Mouse (Mus musculus): ENCODE measurements at regions not wholly inside any gene's neighbourhood (a gene's known extent, or its start where the extent isn't known, plus 50 kb on each side); places are given as distances from the start of the nearest gene placed in this dataset.

DNA sequence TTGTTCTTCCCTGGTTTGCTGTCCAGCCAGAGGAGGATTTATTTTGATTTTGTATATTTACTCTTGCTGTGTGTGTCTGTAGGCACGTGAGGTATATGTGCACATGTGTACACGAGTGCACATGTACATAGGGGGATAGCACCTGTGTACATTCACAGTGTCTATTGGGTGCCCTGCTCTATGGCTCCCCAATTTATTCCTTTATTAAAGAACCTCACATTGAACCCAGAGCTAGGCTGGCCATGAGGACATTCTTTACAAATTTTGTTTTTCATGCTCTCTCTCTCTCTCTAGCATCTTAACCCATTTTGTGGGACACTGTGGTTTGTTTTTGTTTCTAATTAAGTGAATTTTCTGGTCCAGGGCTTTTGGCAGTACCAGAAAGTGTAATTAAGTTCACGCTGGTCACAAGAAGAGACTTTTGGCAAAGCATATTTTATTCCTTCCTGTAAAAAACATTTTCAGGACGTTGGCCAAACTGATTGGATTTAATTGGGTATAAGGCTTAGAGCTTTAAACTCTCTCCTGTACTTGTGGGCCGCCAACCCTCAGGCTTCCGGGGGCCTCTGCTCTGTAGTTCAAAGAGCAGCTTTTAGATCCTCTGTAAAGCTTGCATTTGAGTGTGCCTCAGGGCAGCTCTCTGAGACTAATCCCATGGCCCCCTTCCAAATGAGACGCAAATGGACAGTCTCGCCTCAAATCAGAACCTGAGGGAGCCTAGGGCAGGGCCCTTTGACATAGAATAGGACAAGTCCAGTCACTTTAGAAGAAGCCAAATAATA lies 365.9 kb downstream of the Sox11 start:
- Histone ChIP-seq H3K36me3 (no peaks in the 10 kb centered on the region), H3K27me3 (ENCODE audit: insufficient read depth, poor library complexity, severe bottlenecking) (no peaks in the 10 kb centered on the region), H3K4me1 (replicated peaks) (peaks cover 12% of the 10 kb centered on the region; the same call in 1 of the 2 replicates), H3K9me3 (0 out of 2 replicates have a peak, but pooled peaks cover 3% of the 10 kb centered on the region), H3K27ac (no peak overlapping the region), H3K4me3 (no peak overlapping the region)
- DNase-seq (ENCODE audit: low spot score) = no peak
- 67% methylated on average over 8 of the region's 8 CpGs for whole genome bisulfite sequencing

- no peak for DNase-seq (ENCODE audit: low spot score)
- 71% methylated on average over 4 of the region's 4 CpGs for WGBS
These were observed 369.8 kb downstream of the Sox11 start for GRCm38 (mm10) chr12:26972495-26973113.

DNA sequence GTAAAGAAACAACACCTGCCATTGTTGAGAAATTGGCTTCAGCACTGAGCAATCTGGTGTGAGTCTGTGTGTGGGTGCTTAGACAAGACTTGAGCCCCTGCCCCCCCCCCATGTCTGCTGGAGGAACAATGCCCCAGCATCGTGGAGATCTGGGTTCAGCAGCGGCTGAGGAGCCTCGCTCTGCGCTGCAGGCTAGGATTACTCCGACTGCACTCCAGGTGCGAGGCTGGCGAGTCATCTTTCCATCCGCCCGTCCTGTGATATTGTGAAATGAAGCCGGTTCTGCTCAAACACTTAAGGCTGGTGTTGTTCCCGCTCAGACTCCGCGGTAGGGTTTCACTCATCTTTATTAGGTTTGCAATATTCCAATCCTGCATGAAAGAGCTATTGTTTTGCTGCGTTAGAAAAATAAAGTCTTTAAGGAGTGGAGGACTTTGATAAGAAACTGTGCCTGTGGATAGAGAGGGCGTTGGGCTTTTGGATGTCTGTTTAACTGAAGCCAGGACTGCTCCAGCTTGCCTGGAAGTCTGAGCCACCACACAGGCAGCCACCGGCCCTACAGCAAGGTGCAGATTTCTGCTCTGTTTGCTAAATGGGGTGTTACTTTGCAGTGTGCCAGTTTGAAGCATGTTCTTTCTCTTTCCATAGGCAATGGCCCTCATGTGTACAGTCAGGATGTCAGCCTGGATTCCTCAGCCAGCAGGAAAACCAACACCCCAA lies 375.2 kb downstream of the Sox11 start:
- WGBS = 72% methylated on average over 16 of the region's 16 CpGs
- peak; percentile 5 for DNase-seq (ENCODE audit: low spot score)
- Histone ChIP-seq H3K4me3 (no peak overlapping the region), H3K9me3 (no peaks in the 10 kb centered on the region), H3K27me3 (ENCODE audit: insufficient read depth, poor library complexity, severe bottlenecking) (no peaks in the 10 kb centered on the region), H3K4me1 (replicated peaks) (peaks cover 17% of the 10 kb centered on the region; the same call in 1 of the 2 replicates), H3K36me3 (no peaks in the 10 kb centered on the region), H3K27ac (peak overlapping the region; percentile 59)

More at GRCm38 (mm10) chr12:26972495-26973113, 369.8 kb downstream of the Sox11 start:
- Histone ChIP-seq H3K9me3 (0 out of 2 replicates have a peak, but pooled peaks cover 3% of the 10 kb centered on the region), H3K4me3 (no peak overlapping the region), H3K27ac (no peak overlapping the region), H3K27me3 (ENCODE audit: insufficient read depth, poor library complexity, severe bottlenecking) (no peaks in the 10 kb centered on the region), H3K4me1 (replicated peaks) (peaks cover 12% of the 10 kb centered on the region; the same call in 1 of the 2 replicates), H3K36me3 (no peaks in the 10 kb centered on the region)

- Histone ChIP-seq H3K4me3 (no peak overlapping the region), H3K27me3 (ENCODE audit: insufficient read depth, poor library complexity, severe bottlenecking) (no peaks in the 10 kb centered on the region), H3K36me3 (no peaks in the 10 kb centered on the region), H3K4me1 (replicated peaks) (peaks cover 17% of the 10 kb centered on the region; the same call in 1 of the 2 replicates), H3K27ac (no peak overlapping the region), H3K9me3 (no peaks in the 10 kb centered on the region)
- DNase-seq (ENCODE audit: low spot score) = no peak
These were observed 378.5 kb downstream of the Sox11 start for GRCm38 (mm10) chr12:26963917-26964316.

DNA sequence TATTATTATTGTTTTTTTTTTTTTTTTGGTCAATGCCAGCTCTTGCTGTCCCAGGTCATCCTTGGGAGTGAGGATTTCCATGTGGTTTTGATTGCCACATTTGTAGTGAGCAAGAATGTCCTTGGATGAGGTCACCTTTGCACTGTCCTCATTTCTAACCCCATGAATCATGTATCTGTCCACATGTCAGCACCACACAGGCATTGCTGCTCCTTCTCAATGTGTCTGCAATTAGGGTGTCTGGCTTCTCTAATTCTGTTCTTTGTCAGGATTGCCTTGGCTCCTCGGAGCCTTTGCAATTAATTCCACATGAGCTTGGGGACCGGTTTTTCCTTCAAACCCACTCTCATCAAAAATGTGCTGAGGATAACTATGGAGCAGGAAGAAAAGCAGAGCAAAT lies 402.5 kb downstream of the Sox11 start:
- DNase-seq (ENCODE audit: low spot score) = no peak
- Histone ChIP-seq H3K4me3 (no peak overlapping the region), H3K27me3 (ENCODE audit: insufficient read depth, poor library complexity, severe bottlenecking) (no peaks in the 10 kb centered on the region), H3K4me1 (replicated peaks) (peaks cover 18% of the 10 kb centered on the region), H3K9me3 (peaks cover 4% of the 10 kb centered on the region; the same call in 1 of the 2 replicates), H3K27ac (no peak overlapping the region), H3K36me3 (no peaks in the 10 kb centered on the region)
- 65% methylated on average over 2 of the region's 2 CpGs for WGBS

- H3K9me3 ChIP-seq = peaks cover 4% of the 10 kb centered on the region; the same call in 1 of the 2 replicates
- no peak for DNase-seq (ENCODE audit: low spot score)
- H3K4me3 ChIP-seq = no peak overlapping the region
- no peaks in the 10 kb centered on the region for H3K36me3 ChIP-seq
- WGBS = 85% methylated on average over 3 of the region's 3 CpGs
- no peak overlapping the region for H3K27ac ChIP-seq
- no peaks in the 10 kb centered on the region for H3K27me3 ChIP-seq (ENCODE audit: insufficient read depth, poor library complexity, severe bottlenecking)
- peaks cover 18% of the 10 kb centered on the region for H3K4me1 ChIP-seq (replicated peaks)
These were observed 404.5 kb downstream of the Sox11 start for GRCm38 (mm10) chr12:26937836-26938235.

DNA sequence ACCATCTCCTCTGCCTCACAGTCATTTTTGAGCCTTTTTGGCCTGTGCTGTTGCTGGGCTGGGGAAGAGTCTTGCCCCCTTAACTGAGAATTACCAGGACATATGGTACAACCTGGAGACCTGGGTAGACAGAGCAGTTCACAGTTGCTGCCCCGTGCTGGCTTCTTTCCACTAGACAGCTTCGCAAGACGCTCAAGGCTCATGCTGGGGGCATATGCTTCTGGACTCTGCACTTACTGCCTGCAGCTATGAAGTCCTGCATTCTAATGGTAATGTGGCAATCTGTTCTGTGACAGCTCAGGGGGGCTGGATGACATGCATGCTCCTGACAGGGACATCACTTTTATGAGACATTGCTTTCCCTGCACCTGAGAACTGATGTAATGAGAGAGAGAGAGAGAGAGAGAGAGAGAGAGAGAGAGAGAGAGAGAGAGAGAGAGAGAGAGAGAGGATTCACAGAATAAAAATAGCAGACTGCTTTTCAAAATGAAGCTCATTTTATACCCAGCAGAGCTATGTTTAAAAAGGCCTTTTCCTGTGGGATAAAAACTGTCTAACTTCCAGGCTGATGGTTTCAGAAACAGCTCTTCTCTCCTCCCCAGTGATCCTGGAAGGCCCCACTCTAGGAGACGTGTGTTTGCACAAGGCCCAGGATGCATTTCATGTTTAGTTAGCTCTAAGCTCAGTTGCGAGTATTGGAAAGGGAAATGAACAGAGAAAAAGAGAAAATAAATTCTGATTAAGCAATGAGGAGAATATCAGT lies 405.5 kb downstream of the Sox11 start:
- Histone ChIP-seq H3K27me3 (ENCODE audit: insufficient read depth, poor library complexity, severe bottlenecking) (no peaks in the 10 kb centered on the region), H3K27ac (peak overlapping the region; percentile 68), H3K9me3 (peaks cover 4% of the 10 kb centered on the region; the same call in 1 of the 2 replicates), H3K4me3 (no peak overlapping the region), H3K4me1 (replicated peaks) (peaks cover 18% of the 10 kb centered on the region), H3K36me3 (no peaks in the 10 kb centered on the region)
- 45% methylated on average over 5 of the region's 5 CpGs for WGBS
- peak; percentile 35 for DNase-seq (ENCODE audit: low spot score)

- DNase-seq (ENCODE audit: low spot score) = no peak
- Histone ChIP-seq H3K9me3 (no peaks in the 10 kb centered on the region), H3K4me3 (no peak overlapping the region), H3K27ac (no peak overlapping the region), H3K27me3 (ENCODE audit: insufficient read depth, poor library complexity, severe bottlenecking) (no peaks in the 10 kb centered on the region), H3K36me3 (no peaks in the 10 kb centered on the region), H3K4me1 (replicated peaks) (no peaks in the 10 kb centered on the region)
- 82% methylated on average over 7 of the region's 7 CpGs for WGBS
These were observed 412.1 kb downstream of the Sox11 start for GRCm38 (mm10) chr12:26930155-26930867.

GRCm38 (mm10) chr12:26906126-26906525 lies 436.2 kb downstream of the Sox11 start:
- no peaks in the 10 kb centered on the region for H3K27me3 ChIP-seq (ENCODE audit: insufficient read depth, poor library complexity, severe bottlenecking)
- H3K9me3 ChIP-seq = no peaks in the 10 kb centered on the region
- H3K36me3 ChIP-seq = no peaks in the 10 kb centered on the region
- no peak overlapping the region for H3K4me3 ChIP-seq
- DNase-seq (ENCODE audit: low spot score) = no peak
- peaks cover 26% of the 10 kb centered on the region for H3K4me1 ChIP-seq (replicated peaks)
- WGBS = 88% methylated on average over 1 of the region's 1 CpGs
- no peak overlapping the region for H3K27ac ChIP-seq

DNA sequence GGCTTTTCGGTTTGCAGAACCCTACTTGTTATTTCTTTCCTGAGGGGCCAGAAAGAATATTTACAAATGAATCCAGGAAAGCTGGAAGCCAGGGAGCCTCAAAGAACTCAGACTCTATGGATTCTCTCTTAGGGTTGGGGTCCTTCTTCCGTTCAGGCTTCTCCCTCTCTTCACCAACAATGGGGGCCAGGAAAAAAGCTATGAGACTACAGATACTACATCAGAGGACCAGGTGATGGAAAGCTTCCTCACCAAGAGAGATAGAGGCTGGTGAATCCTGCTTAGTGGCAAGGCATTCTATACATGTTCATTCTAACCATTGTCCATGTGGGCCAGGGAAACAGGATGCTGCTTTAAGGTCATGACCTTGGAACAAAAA lies 434.9 kb downstream of the Cmpk2 start:
- 28% methylated on average over 2 of the region's 2 CpGs for WGBS
- peak overlapping the region; percentile 45 for H3K4me3 ChIP-seq

GRCm38 (mm10) chr12:26903073-26903893 lies 434.3 kb downstream of the Cmpk2 start:
- H3K9me3 ChIP-seq = no peaks in the 10 kb centered on the region
- DNase-seq (ENCODE audit: low spot score) = peak; percentile 66
- H3K27ac ChIP-seq = peak overlapping the region; percentile 83
- H3K4me3 ChIP-seq = peak overlapping the region; percentile 45
- H3K4me1 ChIP-seq (replicated peaks) = peaks cover 26% of the 10 kb centered on the region
- WGBS = 23% methylated on average over 23 of the region's 23 CpGs
- H3K27me3 ChIP-seq (ENCODE audit: insufficient read depth, poor library complexity, severe bottlenecking) = no peaks in the 10 kb centered on the region
- no peaks in the 10 kb centered on the region for H3K36me3 ChIP-seq

More for the DNA sequence above, 434.9 kb downstream of the Cmpk2 start:
- H3K36me3 ChIP-seq = no peaks in the 10 kb centered on the region
- peaks cover 26% of the 10 kb centered on the region for H3K4me1 ChIP-seq (replicated peaks)
- no peak for DNase-seq (ENCODE audit: low spot score)
- peak overlapping the region; percentile 83 for H3K27ac ChIP-seq
- no peaks in the 10 kb centered on the region for H3K9me3 ChIP-seq
- H3K27me3 ChIP-seq (ENCODE audit: insufficient read depth, poor library complexity, severe bottlenecking) = no peaks in the 10 kb centered on the region

Measured in hindbrain, embryonic 10.5 days (tissue).